Mouse (Mus musculus): Measurements from ENCODE around the gene Psma5. TPM values are rescaled to one million over a fixed set of nuclear protein-coding genes. Genes with fewer than 3 reads are reported as not detected.

The Psma5 gene
- polyA plus RNA-seq, 1 experiment from 2014 or later = 327 TPM

DNA sequence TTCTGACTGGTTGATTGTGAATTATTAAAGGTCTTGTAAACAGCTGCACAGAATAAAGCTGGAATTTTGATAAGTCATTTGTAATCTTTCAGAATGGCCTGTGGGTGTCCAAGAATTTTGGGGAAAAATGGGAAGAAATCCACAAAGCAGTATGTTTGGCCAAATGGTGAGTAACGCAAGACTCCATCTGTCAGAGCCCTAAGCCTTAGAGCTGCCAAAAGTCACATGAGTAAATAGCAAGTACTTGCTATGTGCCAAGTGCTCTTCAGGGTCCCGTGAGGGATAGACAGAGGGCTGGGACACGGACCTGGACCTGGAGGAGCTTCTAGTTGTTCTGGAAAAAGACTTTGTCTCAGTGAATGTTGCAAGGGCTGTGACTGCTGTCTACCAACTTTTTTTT lies 71.2 kb downstream of the Psma5 start:
- H3K27ac ChIP-seq (ENCODE audit: low read depth, low read length) = no peak overlapping the region; the same call in 1 of the 2 replicates
- no peaks in the 10 kb centered on the region for H3K9me3 ChIP-seq (ENCODE audit: control insufficient read depth, low read length)
- ATAC-seq (ENCODE audit: low FRiP score, low TSS enrichment) = no peak
- WGBS = 42% methylated on average over 3 of the region's 3 CpGs
- peaks cover 17% of the 10 kb centered on the region; the same call in 1 of the 2 replicates for H3K36me3 ChIP-seq (ENCODE audit: control insufficient read depth, insufficient read depth, low read length)
- H3K4me2 ChIP-seq (replicated peaks; ENCODE audit: low read depth, low read length) = no peak overlapping the region
- H3K4me3 ChIP-seq (ENCODE audit: low read length) = no peak overlapping the region
- no peaks in the 10 kb centered on the region for H3K27me3 ChIP-seq (ENCODE audit: control insufficient read depth, insufficient read depth, low read length)
- H3K9ac ChIP-seq (ENCODE audit: low read depth, low read length) = no peak overlapping the region
- H3K4me1 ChIP-seq (ENCODE audit: control insufficient read depth, insufficient read depth, low read length) = no peaks in the 10 kb centered on the region

- WGBS = 52% methylated on average over 9 of the region's 9 CpGs
- H3K4me1 ChIP-seq (ENCODE audit: control insufficient read depth, insufficient read depth, low read length) = no peaks in the 10 kb centered on the region
- peaks cover 19% of the 10 kb centered on the region; the same call in 1 of the 2 replicates for H3K36me3 ChIP-seq (ENCODE audit: control insufficient read depth, insufficient read depth, low read length)
- H3K4me2 ChIP-seq (replicated peaks; ENCODE audit: low read depth, low read length) = no peak overlapping the region
- ATAC-seq (ENCODE audit: low FRiP score, low TSS enrichment) = peak; percentile 57; the same call in 1 of the 2 replicates
- no peak overlapping the region for H3K9ac ChIP-seq (ENCODE audit: low read depth, low read length)
- peak overlapping the region; percentile 42; the same call in 1 of the 2 replicates for H3K27ac ChIP-seq (ENCODE audit: low read depth, low read length)
- H3K4me3 ChIP-seq (ENCODE audit: low read length) = no peak overlapping the region
- no peaks in the 10 kb centered on the region for H3K9me3 ChIP-seq (ENCODE audit: control insufficient read depth, low read length)
- H3K27me3 ChIP-seq (ENCODE audit: control insufficient read depth, insufficient read depth, low read length) = no peaks in the 10 kb centered on the region
These were observed 71.7 kb downstream of the Psma5 start for GRCm38 (mm10) chr3:108328441-108328841.

Other genes with a start within 250 kb of the Psma5 start
- 63.0 and 73.6 TPM in 2 replicates for gene Gstm1, start 239.0 kb upstream of the Psma5 start, polyA plus RNA-seq (2014; fragmentation: Nextera tagmentation; extraction: Ambion mirVana)
- 17.2 and 18.4 TPM in 2 replicates for gene Gstm4, start 212.0 kb upstream of the Psma5 start, polyA plus RNA-seq (2014; fragmentation: Nextera tagmentation; extraction: Ambion mirVana)
- gene Ampd2, start 170.3 kb upstream of the Psma5 start, polyA plus RNA-seq (2014; fragmentation: Nextera tagmentation; extraction: Ambion mirVana) = 36.8 and 43.4 TPM in 2 replicates
- 1.5 and 2.1 TPM in 2 replicates for gene Gnat2, start 164.1 kb upstream of the Psma5 start, polyA plus RNA-seq (2014; fragmentation: Nextera tagmentation; extraction: Ambion mirVana)
- 115 and 181 TPM in 2 replicates for gene Gnai3, start 110.8 kb upstream of the Psma5 start, polyA plus RNA-seq (2014; fragmentation: Nextera tagmentation; extraction: Ambion mirVana)
- 0.09 and 0.18 TPM in 2 replicates for gene Gpr61, start 102.0 kb upstream of the Psma5 start, polyA plus RNA-seq (2014; fragmentation: Nextera tagmentation; extraction: Ambion mirVana)
- 3.0 and 3.7 TPM in 2 replicates for gene Amigo1, start 70.6 kb upstream of the Psma5 start, polyA plus RNA-seq (2014; fragmentation: Nextera tagmentation; extraction: Ambion mirVana)
- 1.4 and 2.2 TPM in 2 replicates for gene Cyb561d1, start 55.7 kb upstream of the Psma5 start, polyA plus RNA-seq (2014; fragmentation: Nextera tagmentation; extraction: Ambion mirVana)
- gene Atxn7l2, start 46.0 kb upstream of the Psma5 start, polyA plus RNA-seq (2014; fragmentation: Nextera tagmentation; extraction: Ambion mirVana) = 16.9 and 21.9 TPM in 2 replicates
- gene Sypl2, start 30.3 kb upstream of the Psma5 start, polyA plus RNA-seq (2014; fragmentation: Nextera tagmentation; extraction: Ambion mirVana) = 2.9 and 4.7 TPM in 2 replicates
- gene Sort1, start 27.2 kb downstream of the Psma5 start, polyA plus RNA-seq (2014; fragmentation: Nextera tagmentation; extraction: Ambion mirVana) = 10.0 and 17.8 TPM in 2 replicates
- not detected in 2 replicates for gene Mybphl, start 108.0 kb downstream of the Psma5 start, polyA plus RNA-seq (2014; fragmentation: Nextera tagmentation; extraction: Ambion mirVana)
- 48.9 and 51.4 TPM in 2 replicates for gene Psrc1, start 126.9 kb downstream of the Psma5 start, polyA plus RNA-seq (2014; fragmentation: Nextera tagmentation; extraction: Ambion mirVana)
- 22.1 and 27.9 TPM in 2 replicates for gene Celsr2, start 158.6 kb downstream of the Psma5 start, polyA plus RNA-seq (2014; fragmentation: Nextera tagmentation; extraction: Ambion mirVana)
- gene Sars, start 188.3 kb downstream of the Psma5 start, polyA plus RNA-seq (2014; fragmentation: Nextera tagmentation; extraction: Ambion mirVana) = 106 and 120 TPM in 2 replicates